Comparison of ENCODE assay signal across 13 mouse cellular contexts in genomic region chr15:28398472-28398871, GRCm38 (mm10).
"Had no signal": no experiment of that assay in that cellular context is flagged by ENCODE, and none has a peak within 500 bp of the region (broad histone marks: within the 10 kb centered on the region; RNA-seq: fewer than 3 reads in every experiment).

No protein-coding gene starts in this region.

- H3K9ac ChIP-seq: liver, embryonic 15.5 days had no signal

- H3K36me3 ChIP-seq: limb, embryonic 10.5 days; liver, embryonic 15.5 days had no signal

- H3K4me2 ChIP-seq: liver, embryonic 11.5 days; liver, embryonic 15.5 days had no signal

- H3K27ac ChIP-seq: left cerebral cortex, adult 2 months; limb, embryonic 10.5 days; liver, embryonic 15.5 days had no signal

- H3K9me3 ChIP-seq: limb, embryonic 10.5 days; liver, embryonic 15.5 days had no signal

- H3K4me1 ChIP-seq: limb, embryonic 10.5 days; liver, embryonic 15.5 days had no signal

- DNase-seq: kidney, postnatal 25 days; lung, adult 2 months; lung, postnatal 36 days; retina, postnatal 1 day; right cerebral cortex, postnatal 4 days; spleen, adult 18-20 months; thymus, adult 18-20 months; thymus, postnatal 14 days had no signal

- H3K4me3 ChIP-seq: left cerebral cortex, adult 2 months; limb, embryonic 10.5 days; liver, embryonic 15.5 days had no signal

- H3K27me3 ChIP-seq: liver, embryonic 15.5 days had no signal

- ATAC-seq: lung, postnatal 0 days had no signal
